Mouse (Mus musculus) right cerebral cortex, postnatal 14 days (tissue): ENCODE results near the gene Catsperd.

ENCODE experiments used
- DNase-seq: peaks from one replicate; pipeline ENCODE4 v3.0.0; 2022

Gene Catsperd

GRCm38 (mm10) chr17:56667591-56667990 lies 39.6 kb downstream of the Catsperd start:
- DNase-seq: no peak

- DNase-seq: peak; percentile 91
Measured at GRCm38 (mm10) chr17:56668384-56669144, 40.6 kb downstream of the Catsperd start.

- DNase-seq: no peak
Measured at GRCm38 (mm10) chr17:56669766-56670165, 41.8 kb downstream of the Catsperd start.

GRCm38 (mm10) chr17:56672941-56673646 lies 45.2 kb downstream of the Catsperd start, which contains the start of gene Ranbp3:
TSS of gene Ranbp3 (plus strand) at chr17:56673294.
- peak; percentile 99 for DNase-seq

- DNase-seq: peak; percentile 23
Measured at GRCm38 (mm10) chr17:56673647-56674416, 45.9 kb downstream of the Catsperd start.

GRCm38 (mm10) chr17:56681791-56682190 lies 53.8 kb downstream of the Catsperd start:
- DNase-seq: no peak

GRCm38 (mm10) chr17:56682880-56683279 lies 54.9 kb downstream of the Catsperd start:
- DNase-seq: no peak

GRCm38 (mm10) chr17:56683546-56684140 lies 55.7 kb downstream of the Catsperd start:
- no peak for DNase-seq

GRCm38 (mm10) chr17:56684649-56685048 lies 56.7 kb downstream of the Catsperd start:
- no peak for DNase-seq

GRCm38 (mm10) chr17:56686801-56687200 lies 58.9 kb downstream of the Catsperd start:
- no peak for DNase-seq

GRCm38 (mm10) chr17:56688045-56688444 lies 60.1 kb downstream of the Catsperd start:
- no peak for DNase-seq

- DNase-seq: no peak
Measured at GRCm38 (mm10) chr17:56688689-56689088, 60.7 kb downstream of the Catsperd start.

- no peak for DNase-seq
Measured at GRCm38 (mm10) chr17:56693395-56693794, 65.5 kb downstream of the Catsperd start.

GRCm38 (mm10) chr17:56693851-56694310 lies 65.9 kb downstream of the Catsperd start:
- peak; percentile 60 for DNase-seq

- no peak for DNase-seq
Measured at GRCm38 (mm10) chr17:56700451-56700850, 72.5 kb downstream of the Catsperd start.

GRCm38 (mm10) chr17:56703038-56703437 lies 75.1 kb downstream of the Catsperd start:
- no peak for DNase-seq

- DNase-seq: no peak
Measured at GRCm38 (mm10) chr17:56706515-56706914, 78.6 kb downstream of the Catsperd start.

GRCm38 (mm10) chr17:56708692-56709091 lies 80.7 kb downstream of the Catsperd start:
- no peak for DNase-seq

- no peak for DNase-seq
Measured at GRCm38 (mm10) chr17:56709708-56710107, 81.8 kb downstream of the Catsperd start.
